Mouse (Mus musculus) embryonic fibroblast, embryonic 13.5 days (primary cell): ENCODE results near the gene Ceacam2.

ENCODE experiments used
- CTCF ChIP-seq: IDR thresholded peaks from 2 replicates; pipeline ENCODE4 v1.5.1; 2011; ENCODE audit warnings: mild to moderate bottlenecking, control low read depth, low read length, moderate library complexity, borderline replicate concordance; ENCODE audit not compliant: insufficient read depth
- POLR2A ChIP-seq: IDR thresholded peaks from 2 replicates; pipeline ENCODE4 v1.6.1; 2011; ENCODE audit warnings: low read depth, mild to moderate bottlenecking, control low read depth, low read length, moderate library complexity

GRCm38 (mm10) chr7:25575870-25576269 lies 36.2 kb upstream of the Ceacam2 start:
- TF ChIP-seq CTCF (no peak), POLR2A (no peak)
